ENCODE assay signal across 24 mouse cellular contexts in genomic region chr7:46404756-46405155, GRCm38 (mm10). TPM values are rescaled to one million over a fixed set of nuclear protein-coding genes. Genes with fewer than 3 reads are reported as not detected.
DNase-seq lines count a peak whose midpoint lies in the region; ATAC-seq and TF ChIP-seq lines count a peak whose summit lies in the region.
"Had no signal": no experiment of that assay in that cellular context is flagged by ENCODE, and none has a peak within 500 bp of the region (broad histone marks: within the 10 kb centered on the region; RNA-seq: fewer than 3 reads in every experiment).

No protein-coding gene starts in this region.

- TF ChIP-seq POLR2A in cerebellum, adult 2 months (IDR thresholded peaks at IDR 0.05; ENCODE audit: borderline replicate concordance, insufficient read depth, low read length) = no peak

- H3K27ac ChIP-seq in cerebellum, adult 2 months (ENCODE audit: insufficient read depth, low read length) = peak overlapping the region; percentile 63
- H3K27ac ChIP-seq in gastrocnemius, adult 2 months = peak overlapping the region; percentile 96
- H3K27ac ChIP-seq: embryonic facial prominence, embryonic 10.5 days; embryonic facial prominence, embryonic 12.5 days; forebrain, embryonic 13.5 days; forebrain, embryonic 15.5 days had no signal

- 20% methylated on average over 7 of the region's 7 CpGs for WGBS in cerebellum, adult 2 months

- H3K27me3 ChIP-seq in cerebellum, adult 2 months (ENCODE audit: control insufficient read depth, insufficient read depth, low read length) = no peaks in the 10 kb centered on the region
- H3K27me3 ChIP-seq: CH12.LX; forebrain, embryonic 15.5 days had no signal

- ATAC-seq in cerebellum, adult (ENCODE audit: insufficient number of reproducible peaks, low FRiP score, low TSS enrichment) = no peak
- ATAC-seq: activated CD4-positive, CD25-positive, alpha-beta regulatory T cell, adult 4 months; CD4-positive, CD25-positive, alpha-beta regulatory T cell, adult 4 months; forebrain, embryonic 13.5 days; forebrain, embryonic 15.5 days; forebrain, postnatal 0 days; Patski had no signal

- H3K4me3 ChIP-seq in cerebellum, adult 2 months (replicated peaks; ENCODE audit: insufficient read depth, low read depth, low read length) = peak overlapping the region; percentile 39
- no peak overlapping the region; the same call in 1 of the 2 replicates for H3K4me3 ChIP-seq in gastrocnemius, adult 2 months
- H3K4me3 ChIP-seq: embryonic facial prominence, embryonic 10.5 days; embryonic facial prominence, embryonic 12.5 days; forebrain, embryonic 13.5 days; forebrain, embryonic 15.5 days had no signal

- no peak for TF ChIP-seq CTCF in cerebellum, adult 2 months (IDR thresholded peaks at IDR 0.05; ENCODE audit: borderline replicate concordance, insufficient read depth, low read depth, low read length)
- TF ChIP-seq CTCF in gastrocnemius, adult 2 months (IDR thresholded peaks at IDR 0.05) = no peak

- H3K4me1 ChIP-seq in cerebellum, adult 2 months (ENCODE audit: control insufficient read depth, insufficient read depth, low read length) = peaks cover 56% of the 10 kb centered on the region
- H3K4me1 ChIP-seq: embryonic facial prominence, embryonic 12.5 days had no signal

- DNase-seq in cerebellum, adult 11-12 months = peak; percentile 54
- DNase-seq in cerebellum, postnatal 10 days = no peak
- peak; percentile 54 to 60 for DNase-seq in cerebellum, adult 2 months
- DNase-seq in cerebellum, adult 9-11 months = peak; percentile 57
- no peak for DNase-seq in cerebellum, postnatal 4 days (ENCODE audit: low spot score in 2 of 2)
- DNase-seq in gastrocnemius, adult 2 months = no peak
- no peak for DNase-seq in gastrocnemius, adult 18-20 months (ENCODE audit: low spot score)
- DNase-seq: adrenal gland, adult 8-10 months; adrenal gland, postnatal 14 days; adrenal gland, postnatal 36 days; B cell, adult 2 months; forebrain, postnatal 0 days had no signal

- intact Hi-C loops in gastrocnemius, adult 2 months (cut with DNase I) = no loop called here

RNA-seq across cellular contexts. Expression of gene Kcnc1, which starts 8.5 kb away (rescaled TPM):
- polyA plus RNA-seq in cerebellum, adult 2 months (2012; rRNA removed) = 325 and 338 TPM in 2 replicates
- total RNA-seq in gastrocnemius, adult 2 months (2021) = 10 to 100 TPM; 38.9 to 66.6 TPM
- total RNA-seq in gastrocnemius, adult 18-20 months (2021) = 10 to 100 TPM; 59.0 to 67.2 TPM
- polyA plus RNA-seq: activated CD4-positive, CD25-positive, alpha-beta regulatory T cell, adult 4 months; G1E had no signal

RNA-seq across cellular contexts. Expression of gene Myod1, which starts 28.5 kb away (rescaled TPM):
- polyA plus RNA-seq in cerebellum, adult 2 months (2012; rRNA removed) = 0.08 TPM in 1 of 2 replicates, not detected in the other
- total RNA-seq in gastrocnemius, adult 2 months (2021) = 10 to 100 TPM; 17.3 to 21.3 TPM
- total RNA-seq in gastrocnemius, adult 18-20 months (2021) = 10 to 100 TPM; 14.9 to 15.5 TPM
- total RNA-seq: adrenal gland, adult 18-20 months; adrenal gland, adult 8-10 months; adrenal gland, postnatal 14 days; adrenal gland, postnatal 36 days; CH12.LX; forebrain, postnatal 0 days had no signal
- polyA plus RNA-seq: activated CD4-positive, CD25-positive, alpha-beta regulatory T cell, adult 4 months; CD4-positive, CD25-positive, alpha-beta regulatory T cell, adult 4 months; forebrain, embryonic 11.5 days; forebrain, embryonic 13.5 days; forebrain, postnatal 0 days; G1E; Patski had no signal

Comparison
In these comparisons a context has a peak if more than half of its experiments do, and no peak if none do; other contexts are left out.
1. DNase-seq: peak in cerebellum, adult 11-12 months (single experiment), cerebellum, adult 2 months (2 of 2) and cerebellum, adult 9-11 months (single experiment); none in cerebellum, postnatal 10 days (0 of 2), cerebellum, postnatal 4 days (0 of 2), gastrocnemius, adult 2 months (single experiment) and gastrocnemius, adult 18-20 months (single experiment).